Mouse (Mus musculus) macrophage (primary cell): ENCODE measurements around the gene Aldh3a2. TPM values are rescaled to one million over a fixed set of nuclear protein-coding genes. Genes with fewer than 3 reads are reported as not detected.
"Not testable (repeated sequence)": the region's sequence is repeated elsewhere in the genome, so short reads cannot be mapped to it uniquely, and the experiment has no call there.

Experiments
- H3K27ac ChIP-seq: fragments of 350-480 bp; formaldehyde crosslinking; 2 replicates; pipeline ENCODE4 v1.9.0; 2021
- H3K36me3 ChIP-seq: fragments of 350-480 bp; formaldehyde crosslinking; 2 replicates; pipeline ENCODE4 v1.9.0; 2021; ENCODE audit errors: inconsistent target
- H3K4me3 ChIP-seq: fragments of 350-480 bp; formaldehyde crosslinking; 2 replicates; pipeline ENCODE4 v1.9.0; 2021; ENCODE audit errors: inconsistent target
- H3K79me2 ChIP-seq: fragments of 350-480 bp; formaldehyde crosslinking; 2 replicates; pipeline ENCODE4 v1.9.0; 2021; ENCODE audit errors: inconsistent target
- WGBS: methylation state at CpG from one replicate; pipeline ENCODE4 v1.1.7; 2026; ENCODE audit warnings: inconsistent platforms; ENCODE audit not compliant: missing documents; 5-methylcytosine and 5-hydroxymethylcytosine counted together
- polyA plus RNA-seq: library from polyadenylated mRNA; stranded (reverse); fragments of 250-400 nt; gene quantifications from 3 replicates; pipeline ENCODE4 v1.2.4, GENCODE M21; 2018; ENCODE audit warnings: inconsistent platforms

The Aldh3a2 gene
- polyA plus RNA-seq, 1 experiment from 2014 or later = 41.1 TPM

DNA sequence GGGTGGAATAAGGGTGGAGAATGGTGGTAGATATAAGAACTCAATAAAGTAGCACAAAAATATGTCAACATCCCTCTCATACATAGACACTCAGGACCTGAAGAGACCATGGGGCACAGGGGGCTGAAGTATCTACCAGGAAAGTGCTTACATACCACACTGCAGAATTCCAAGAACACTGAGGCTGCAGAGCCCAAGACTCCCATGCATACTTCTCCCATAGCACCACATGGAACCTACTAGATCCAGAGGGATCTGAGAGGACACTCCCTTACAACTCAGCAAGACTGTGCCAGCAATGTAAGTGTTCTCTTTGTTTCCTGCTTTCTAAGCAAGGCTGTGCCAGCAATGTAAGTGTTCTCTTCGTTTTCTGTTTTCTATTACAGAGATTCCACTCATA, 83.4 kb downstream of the Aldh3a2 start:
- Histone ChIP-seq H3K79me2 (no peaks in the 10 kb centered on the region), H3K4me3 (no peak overlapping the region), H3K36me3 (no peaks in the 10 kb centered on the region), H3K27ac (no peak overlapping the region)
- 90% methylated on average over 1 of the region's 1 CpGs for WGBS

DNA sequence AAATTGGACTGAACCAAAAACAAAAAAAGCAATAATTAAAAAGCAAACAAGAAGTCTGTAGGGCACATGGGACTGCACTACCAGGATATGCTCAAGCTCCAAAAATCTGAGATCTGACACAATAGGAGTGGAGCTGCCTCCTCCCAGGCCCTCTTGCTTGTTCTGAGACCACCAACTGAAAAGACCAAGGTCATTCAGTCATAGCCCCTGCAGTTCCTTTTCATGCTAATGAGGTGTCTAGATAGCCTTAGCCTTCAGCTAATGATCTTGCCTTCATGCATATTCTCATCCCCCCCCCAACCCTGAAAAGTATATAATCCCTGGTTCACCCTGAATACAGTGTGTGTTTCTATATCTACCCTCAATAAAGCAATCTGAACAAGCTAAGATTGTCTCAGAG, 85.6 kb downstream of the Aldh3a2 start:
- Histone ChIP-seq H3K27ac (no peak overlapping the region), H3K79me2 (no peaks in the 10 kb centered on the region), H3K4me3 (no peak overlapping the region), H3K36me3 (no peaks in the 10 kb centered on the region)

DNA sequence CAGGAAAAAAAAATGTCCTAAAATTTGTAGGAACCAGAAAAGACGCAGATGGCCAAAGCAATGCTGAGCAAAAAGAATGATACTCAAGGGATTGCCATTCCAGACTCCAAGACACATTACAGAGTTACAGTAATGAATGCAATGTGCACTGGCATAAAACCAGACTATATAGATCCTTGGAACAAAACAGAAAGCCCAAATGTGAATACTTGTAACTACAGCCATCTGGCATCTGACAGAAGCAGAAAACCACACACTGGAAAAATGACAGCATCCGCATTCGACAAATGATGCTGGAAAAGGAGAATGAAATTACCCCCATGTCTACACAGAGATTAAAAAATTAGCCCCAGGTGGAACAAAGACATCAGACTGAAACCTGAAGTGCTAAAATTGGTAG, 86.9 kb downstream of the Aldh3a2 start:
- Histone ChIP-seq H3K36me3 (no peaks in the 10 kb centered on the region), H3K27ac (no peak overlapping the region), H3K79me2 (no peaks in the 10 kb centered on the region), H3K4me3 (no peak overlapping the region)
- WGBS = 97% methylated on average over 3 of the region's 3 CpGs

DNA sequence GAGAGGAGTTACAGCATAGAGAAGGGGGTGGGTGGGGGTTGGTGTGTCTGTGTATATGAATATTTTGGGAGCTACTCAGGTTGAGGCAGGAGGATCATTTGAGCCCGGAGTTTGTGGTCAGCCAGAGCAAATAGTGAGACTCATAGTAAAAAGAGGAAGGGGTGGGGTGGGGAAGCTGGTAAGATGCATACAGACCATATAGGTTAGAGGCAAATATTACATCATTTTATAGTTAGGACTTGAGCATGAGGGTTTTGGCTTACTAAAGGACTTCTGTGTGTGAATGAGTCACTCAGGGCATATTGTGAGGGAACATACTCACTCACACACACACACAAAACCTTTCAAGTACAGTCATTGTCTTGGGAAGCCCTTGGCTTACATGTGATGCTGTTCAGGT, 90.9 kb downstream of the Aldh3a2 start:
- 0% methylated on average over 1 of the region's 1 CpGs for WGBS
- H3K27ac ChIP-seq = peak overlapping the region; percentile 34
- H3K79me2 ChIP-seq = peaks cover 33% of the 10 kb centered on the region
- no peak overlapping the region for H3K4me3 ChIP-seq
- no peaks in the 10 kb centered on the region for H3K36me3 ChIP-seq

DNA sequence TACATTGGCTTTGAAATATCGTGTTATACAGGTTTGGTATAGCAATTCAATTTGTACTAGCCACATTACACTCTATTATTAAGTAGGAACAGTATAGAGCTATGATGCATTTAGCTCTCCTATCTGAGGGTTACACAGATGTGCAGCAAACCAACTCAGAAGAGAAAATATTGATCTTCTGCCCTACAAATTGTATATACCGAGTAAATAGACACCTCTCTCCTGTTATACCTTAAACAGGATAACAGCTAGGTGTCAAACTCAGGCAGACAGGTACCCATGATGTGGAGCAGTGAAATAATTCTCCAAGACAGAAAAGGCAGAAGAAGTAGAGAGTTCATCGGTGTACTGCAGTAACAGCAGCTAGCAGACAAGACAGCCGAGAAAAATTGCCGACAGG, 91.5 kb downstream of the Aldh3a2 start:
- H3K79me2 ChIP-seq = peaks cover 39% of the 10 kb centered on the region
- no peak overlapping the region for H3K4me3 ChIP-seq
- WGBS = 80% methylated on average over 5 of the region's 5 CpGs
- peak overlapping the region; percentile 34 for H3K27ac ChIP-seq
- no peaks in the 10 kb centered on the region for H3K36me3 ChIP-seq

DNA sequence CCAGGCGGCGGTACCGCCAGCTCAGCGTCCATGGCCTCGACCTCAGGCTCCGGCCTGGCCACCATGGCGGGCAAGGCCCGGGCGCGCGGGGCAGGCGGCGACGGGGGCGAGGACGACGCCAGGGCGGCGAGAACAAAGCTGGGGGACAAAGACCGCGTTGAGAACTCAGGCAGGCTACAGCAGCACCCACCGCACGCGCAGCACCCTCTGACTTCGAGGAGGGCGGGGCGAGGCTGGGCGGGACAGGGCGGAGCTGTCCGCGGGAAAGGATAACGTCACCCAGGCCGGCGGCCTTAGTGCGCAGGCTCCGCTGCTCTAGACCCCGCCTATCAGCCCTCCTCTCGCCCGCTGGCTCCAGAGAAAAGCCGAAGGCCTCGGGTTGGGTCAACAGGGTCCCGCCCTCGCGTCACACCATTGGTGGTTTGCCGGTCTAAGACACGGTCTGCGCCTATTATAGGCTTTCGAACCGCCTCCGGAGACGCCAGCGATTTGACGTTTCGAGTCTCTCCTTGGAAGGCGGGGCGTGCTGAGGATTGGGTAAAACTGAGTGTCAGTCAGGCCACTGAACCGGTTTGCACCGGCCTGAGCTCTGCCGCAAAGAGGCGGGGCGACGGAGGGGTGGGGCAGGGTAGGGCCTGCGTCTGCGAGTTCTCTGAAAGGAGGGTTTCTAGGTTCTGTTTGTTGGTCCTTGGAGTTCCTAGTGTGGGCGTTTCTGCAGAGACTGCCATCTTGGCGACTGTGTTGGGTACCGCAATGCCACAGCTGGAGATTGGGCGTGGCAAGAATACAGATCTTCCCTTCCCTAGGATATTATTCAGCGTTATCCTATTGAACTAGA, 92.2 kb downstream of the Aldh3a2 start, which contains the start of gene Usp22:
TSS of gene Usp22 (minus strand) at position 235 of the 838 bp plus-strand sequence.
- Histone ChIP-seq H3K27ac (peak within 1 kb of the TSS; percentile 34), H3K79me2 (peaks cover 46% of the 10 kb centered on the region), H3K4me3 (peak within 1 kb of the TSS; percentile 67), H3K36me3 (no peaks in the 10 kb centered on the region)
- under 1% methylated on average over 69 of the region's 69 CpGs for WGBS

DNA sequence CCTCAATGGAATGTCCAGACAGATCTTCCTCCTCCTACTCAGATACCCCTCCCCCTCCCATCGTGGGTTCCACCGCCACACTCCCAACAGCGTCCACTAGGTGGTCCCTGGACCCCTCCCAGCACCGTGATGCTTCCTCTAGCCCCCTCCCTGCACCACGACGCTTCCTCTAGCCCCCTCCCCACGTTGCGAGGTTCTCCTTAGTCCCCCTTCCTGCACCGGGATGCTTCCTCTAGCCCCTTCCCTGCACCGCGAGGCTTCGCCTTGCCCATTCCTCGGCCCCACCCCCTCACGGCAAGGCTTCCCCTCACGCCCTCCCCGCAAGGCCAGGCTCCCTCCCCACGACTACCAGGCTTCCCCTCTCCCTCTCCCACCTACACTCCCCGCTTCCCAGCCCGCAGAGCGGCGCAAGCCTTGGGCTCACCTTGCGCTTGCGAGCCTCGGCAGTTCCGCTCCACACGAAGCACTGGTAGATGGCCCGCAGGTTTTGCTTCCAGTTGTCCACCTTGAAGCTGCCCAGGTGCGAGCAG, 92.9 kb downstream of the Aldh3a2 start:
- H3K4me3 ChIP-seq = peak overlapping the region; percentile 67
- peak overlapping the region; percentile 15; the same call in 1 of the 2 replicates for H3K27ac ChIP-seq
- H3K79me2 ChIP-seq = peaks cover 53% of the 10 kb centered on the region
- under 1% methylated on average over 24 of the region's 28 CpGs for WGBS
- no peaks in the 10 kb centered on the region for H3K36me3 ChIP-seq

DNA sequence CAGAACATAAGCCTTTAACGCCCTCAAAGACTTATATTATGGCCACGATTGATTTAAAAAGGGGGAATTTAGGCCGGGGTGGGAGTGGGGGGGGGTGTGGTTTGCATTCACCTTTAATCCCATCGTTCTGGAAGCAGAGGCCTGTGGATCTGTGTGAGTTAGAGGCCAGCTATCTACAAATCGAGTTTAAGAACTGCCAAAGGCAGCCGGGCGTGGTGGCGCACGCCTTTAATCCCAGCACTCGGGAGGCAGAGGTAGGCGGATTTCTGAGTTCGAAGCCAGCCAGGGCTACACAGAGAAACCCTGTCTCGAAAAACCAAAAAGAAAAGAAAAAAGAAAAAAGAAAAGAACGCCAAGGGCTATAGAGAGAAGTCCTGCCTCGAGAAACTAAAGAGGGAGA, 93.8 kb downstream of the Aldh3a2 start:
- H3K4me3 ChIP-seq = peak overlapping the region; percentile 67
- H3K79me2 ChIP-seq = peaks cover 62% of the 10 kb centered on the region
- 62% methylated on average over 14 of the region's 15 CpGs for WGBS
- H3K27ac ChIP-seq, H3K36me3 ChIP-seq: not testable (repeated sequence)

Other genes with a start within 250 kb of the Aldh3a2 start
- gene Kcnj12, start 244.9 kb downstream of the Aldh3a2 start, polyA plus RNA-seq = not detected in 3 replicates
- gene Tnfrsf13b, start 140.7 kb downstream of the Aldh3a2 start, polyA plus RNA-seq = 35.3 to 55.0 TPM (median 51.2 TPM) in 3 replicates
- gene Usp22, start 92.4 kb downstream of the Aldh3a2 start, polyA plus RNA-seq = 20.1 to 31.2 TPM (median 25.8 TPM) in 3 replicates
- not detected in 3 replicates for gene Aldh3a1, start 59.9 kb downstream of the Aldh3a2 start, polyA plus RNA-seq
- gene Slc47a2, start 75.4 kb upstream of the Aldh3a2 start, polyA plus RNA-seq = not detected in 3 replicates
- 0.28 TPM in 1 of 3 replicates, not detected in the others for gene Slc47a1, start 110.9 kb upstream of the Aldh3a2 start, polyA plus RNA-seq
- gene Rnf112, start 186.7 kb upstream of the Aldh3a2 start, polyA plus RNA-seq = not detected in 3 replicates
- gene Mfap4, start 218.0 kb upstream of the Aldh3a2 start, polyA plus RNA-seq = not detected in 3 replicates
- 28.5 to 49.5 TPM (median 37.8 TPM) in 3 replicates for gene Mapk7, start 226.9 kb upstream of the Aldh3a2 start, polyA plus RNA-seq
- 0.59 to 0.91 TPM in 2 of 3 replicates, not detected in the other for gene B9d1, start 237.7 kb upstream of the Aldh3a2 start, polyA plus RNA-seq